Mouse (Mus musculus): ENCODE results near the gene Naa20. TPM values are rescaled to one million over a fixed set of nuclear protein-coding genes. Genes with fewer than 3 reads are reported as not detected.

The Naa20 gene
- polyA plus RNA-seq, 1 experiment from 2014 or later = 134 TPM

DNA sequence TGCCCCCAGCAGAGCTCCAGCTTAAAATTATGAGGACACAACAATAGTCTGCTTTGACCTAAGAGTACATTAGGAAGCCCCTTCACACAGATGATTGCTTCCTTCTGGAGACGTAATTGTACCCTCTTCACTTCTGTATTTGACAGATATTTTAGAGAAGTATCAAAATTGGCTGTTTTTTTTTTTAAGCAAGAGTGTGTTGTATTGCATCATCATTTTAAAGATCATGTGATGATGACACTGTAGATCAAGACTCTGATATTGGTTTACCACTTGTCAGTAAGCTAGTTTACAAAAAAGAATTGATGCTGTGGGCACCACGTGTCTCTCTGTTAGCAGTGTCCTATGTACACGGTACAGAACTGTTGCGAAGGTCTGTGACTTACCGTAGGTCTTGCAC, 50.8 kb downstream of the Naa20 start:
- Histone ChIP-seq H3K27ac (replicated peaks) (no peak overlapping the region), H3K4me1 (replicated peaks; ENCODE audit: control insufficient read depth, insufficient read depth) (no peaks in the 10 kb centered on the region), H3K4me3 (ENCODE audit: low read depth, low read length) (no peak overlapping the region), H3K4me2 (replicated peaks; ENCODE audit: low read depth) (no peak overlapping the region), H3K9me3 (ENCODE audit: control insufficient read depth, low read length) (no peaks in the 10 kb centered on the region), H3K27me3 (ENCODE audit: control insufficient read depth, insufficient read depth, low read length) (no peaks in the 10 kb centered on the region), H3K36me3 (ENCODE audit: control insufficient read depth, insufficient read depth, low read length) (no peaks in the 10 kb centered on the region), H3K9ac (ENCODE audit: low read length) (no peak overlapping the region)
- 63% methylated on average over 5 of the region's 5 CpGs for WGBS
- TF ChIP-seq CTCF (IDR thresholded peaks at IDR 0.05; ENCODE audit: low read depth) (no peak), EP300 (optimal IDR thresholded peaks at IDR 0.05) (no peak)
- no peak for DNase-seq (ENCODE audit: low spot score)
- ATAC-seq (ENCODE audit: low FRiP score, low TSS enrichment) = no peak

DNA sequence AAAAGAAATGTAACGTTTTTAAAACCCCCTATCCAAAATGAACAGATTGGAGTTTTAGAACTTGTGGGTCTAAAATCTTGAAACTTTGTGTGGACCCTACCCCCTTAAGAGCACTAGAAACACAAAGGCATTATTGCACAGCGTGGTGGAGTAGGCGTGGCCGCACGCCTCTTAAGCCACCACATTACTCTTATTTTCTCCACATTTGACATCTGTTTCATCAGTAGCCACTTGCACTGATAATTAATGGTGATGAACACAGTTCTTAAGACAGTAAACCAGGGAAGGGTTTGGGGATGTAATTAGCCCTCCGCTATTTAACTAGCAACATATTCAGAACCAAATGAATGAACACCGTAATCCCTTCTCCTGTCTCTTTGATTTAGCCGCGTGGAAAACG, 53.9 kb downstream of the Naa20 start:
- WGBS = 62% methylated on average over 10 of the region's 10 CpGs

GRCm38 (mm10) chr2:145956318-145956717, 54.4 kb downstream of the Naa20 start:
- DNase-seq (ENCODE audit: low spot score) (no peak), ATAC-seq (ENCODE audit: low FRiP score, low TSS enrichment) (no peak)
- H3K27ac ChIP-seq (replicated peaks) = no peak overlapping the region
- no peak overlapping the region for H3K9ac ChIP-seq (ENCODE audit: low read length)
- whole genome bisulfite sequencing = 68% methylated on average over 5 of the region's 5 CpGs
- no peaks in the 10 kb centered on the region for H3K9me3 ChIP-seq (ENCODE audit: control insufficient read depth, low read length)
- H3K4me2 ChIP-seq (replicated peaks; ENCODE audit: low read depth) = no peak overlapping the region
- no peaks in the 10 kb centered on the region for H3K36me3 ChIP-seq (ENCODE audit: control insufficient read depth, insufficient read depth, low read length)
- TF ChIP-seq CTCF (IDR thresholded peaks at IDR 0.05; ENCODE audit: low read depth) (no peak), EP300 (optimal IDR thresholded peaks at IDR 0.05) (no peak)
- no peak overlapping the region for H3K4me3 ChIP-seq (ENCODE audit: low read depth, low read length)
- no peaks in the 10 kb centered on the region for H3K27me3 ChIP-seq (ENCODE audit: control insufficient read depth, insufficient read depth, low read length)
- no peaks in the 10 kb centered on the region for H3K4me1 ChIP-seq (replicated peaks; ENCODE audit: control insufficient read depth, insufficient read depth)

More for the DNA sequence above, 53.9 kb downstream of the Naa20 start:
- H3K27ac ChIP-seq (replicated peaks) = no peak overlapping the region
- no peak overlapping the region for H3K4me2 ChIP-seq (replicated peaks; ENCODE audit: low read depth)
- no peaks in the 10 kb centered on the region for H3K36me3 ChIP-seq (ENCODE audit: control insufficient read depth, insufficient read depth, low read length)
- no peaks in the 10 kb centered on the region for H3K9me3 ChIP-seq (ENCODE audit: control insufficient read depth, low read length)
- H3K9ac ChIP-seq (ENCODE audit: low read length) = no peak overlapping the region
- DNase-seq (ENCODE audit: low spot score) = no peak
- H3K4me3 ChIP-seq (ENCODE audit: low read depth, low read length) = no peak overlapping the region
- no peak for ATAC-seq (ENCODE audit: low FRiP score, low TSS enrichment)
- TF ChIP-seq EP300 (optimal IDR thresholded peaks at IDR 0.05) = no peak
- TF ChIP-seq CTCF (IDR thresholded peaks at IDR 0.05; ENCODE audit: low read depth) = no peak
- no peaks in the 10 kb centered on the region for H3K4me1 ChIP-seq (replicated peaks; ENCODE audit: control insufficient read depth, insufficient read depth)
- H3K27me3 ChIP-seq (ENCODE audit: control insufficient read depth, insufficient read depth, low read length) = no peaks in the 10 kb centered on the region

DNA sequence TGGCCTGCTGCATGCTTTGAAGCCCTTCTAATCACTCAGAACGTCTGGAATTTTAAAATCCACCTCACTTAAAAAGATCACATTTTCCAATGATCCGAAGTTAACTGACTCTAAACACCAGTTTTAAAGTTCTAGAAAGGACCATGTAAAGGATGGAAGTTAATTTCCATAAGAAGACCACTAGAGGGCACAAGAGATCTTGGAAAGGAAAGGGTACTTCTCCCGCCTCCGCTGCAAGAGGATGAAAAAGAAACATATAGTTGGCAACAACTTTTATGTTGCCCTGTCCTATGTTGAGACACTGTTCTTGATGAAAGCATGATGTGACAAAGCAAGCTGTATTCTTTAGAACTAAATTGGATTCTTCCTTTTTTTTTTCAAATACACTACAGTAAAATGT, 55.6 kb downstream of the Naa20 start:
- DNase-seq (ENCODE audit: low spot score) (no peak), ATAC-seq (ENCODE audit: low FRiP score, low TSS enrichment) (no peak)

GRCm38 (mm10) chr2:145958097-145958496, 56.2 kb downstream of the Naa20 start:
- no peak overlapping the region for H3K9ac ChIP-seq (ENCODE audit: low read length)
- no peak overlapping the region for H3K27ac ChIP-seq (replicated peaks)
- WGBS = 79% methylated on average over 6 of the region's 6 CpGs
- no peaks in the 10 kb centered on the region for H3K36me3 ChIP-seq (ENCODE audit: control insufficient read depth, insufficient read depth, low read length)
- no peaks in the 10 kb centered on the region for H3K4me1 ChIP-seq (replicated peaks; ENCODE audit: control insufficient read depth, insufficient read depth)
- ATAC-seq (ENCODE audit: low FRiP score, low TSS enrichment) (no peak), DNase-seq (ENCODE audit: low spot score) (no peak)
- H3K4me2 ChIP-seq (replicated peaks; ENCODE audit: low read depth) = no peak overlapping the region
- TF ChIP-seq EP300 (optimal IDR thresholded peaks at IDR 0.05) (no peak), CTCF (IDR thresholded peaks at IDR 0.05; ENCODE audit: low read depth) (no peak)
- no peaks in the 10 kb centered on the region for H3K9me3 ChIP-seq (ENCODE audit: control insufficient read depth, low read length)
- no peak overlapping the region for H3K4me3 ChIP-seq (ENCODE audit: low read depth, low read length)
- H3K27me3 ChIP-seq (ENCODE audit: control insufficient read depth, insufficient read depth, low read length) = no peaks in the 10 kb centered on the region

More for the DNA sequence above, 55.6 kb downstream of the Naa20 start:
- Histone ChIP-seq H3K36me3 (ENCODE audit: control insufficient read depth, insufficient read depth, low read length) (no peaks in the 10 kb centered on the region), H3K4me1 (replicated peaks; ENCODE audit: control insufficient read depth, insufficient read depth) (no peaks in the 10 kb centered on the region), H3K4me3 (ENCODE audit: low read depth, low read length) (no peak overlapping the region), H3K27ac (replicated peaks) (no peak overlapping the region), H3K27me3 (ENCODE audit: control insufficient read depth, insufficient read depth, low read length) (no peaks in the 10 kb centered on the region), H3K4me2 (replicated peaks; ENCODE audit: low read depth) (no peak overlapping the region), H3K9ac (ENCODE audit: low read length) (no peak overlapping the region), H3K9me3 (ENCODE audit: control insufficient read depth, low read length) (no peaks in the 10 kb centered on the region)
- TF ChIP-seq EP300 (optimal IDR thresholded peaks at IDR 0.05) (no peak), CTCF (IDR thresholded peaks at IDR 0.05; ENCODE audit: low read depth) (peak; percentile 87)
- 10% methylated on average over 4 of the region's 4 CpGs for WGBS

DNA sequence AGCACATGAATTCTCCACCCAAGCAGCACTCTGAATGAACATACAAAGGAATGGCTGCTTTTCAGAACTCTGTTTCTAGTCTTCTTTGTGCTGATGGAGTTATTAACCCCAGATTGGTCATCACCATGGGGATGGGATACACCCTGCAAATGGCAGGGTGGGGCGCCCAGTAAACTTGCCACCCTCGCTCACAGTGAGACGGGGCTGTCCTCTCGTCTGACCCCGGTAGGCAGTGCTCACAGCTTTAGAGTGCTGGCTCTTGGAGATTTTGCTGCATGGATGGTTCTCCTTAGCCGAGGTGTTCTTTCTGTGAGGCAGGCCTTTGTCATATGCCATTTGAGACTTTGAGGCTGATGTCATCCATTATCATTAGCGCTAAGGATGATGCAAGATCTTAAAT, 56.7 kb downstream of the Naa20 start:
- H3K36me3 ChIP-seq (ENCODE audit: control insufficient read depth, insufficient read depth, low read length) = no peaks in the 10 kb centered on the region
- H3K27me3 ChIP-seq (ENCODE audit: control insufficient read depth, insufficient read depth, low read length) = no peaks in the 10 kb centered on the region
- DNase-seq (ENCODE audit: low spot score) = no peak
- ATAC-seq (ENCODE audit: low FRiP score, low TSS enrichment) = no peak
- H3K4me1 ChIP-seq (replicated peaks; ENCODE audit: control insufficient read depth, insufficient read depth) = no peaks in the 10 kb centered on the region
- no peak overlapping the region for H3K4me3 ChIP-seq (ENCODE audit: low read depth, low read length)
- H3K4me2 ChIP-seq (replicated peaks; ENCODE audit: low read depth) = no peak overlapping the region
- H3K9me3 ChIP-seq (ENCODE audit: control insufficient read depth, low read length) = no peaks in the 10 kb centered on the region
- no peak overlapping the region for H3K27ac ChIP-seq (replicated peaks)
- no peak overlapping the region for H3K9ac ChIP-seq (ENCODE audit: low read length)
- 84% methylated on average over 7 of the region's 7 CpGs for WGBS
- TF ChIP-seq EP300 (optimal IDR thresholded peaks at IDR 0.05) (no peak), CTCF (IDR thresholded peaks at IDR 0.05; ENCODE audit: low read depth) (no peak)
